In genomic region chr14:74983079-74983478, GRCm38 (mm10) we compare ENCODE assay signal across 24 mouse cellular contexts. TPM values are rescaled to one million over a fixed set of nuclear protein-coding genes. Genes with fewer than 3 reads are reported as not detected.
DNase-seq lines count a peak whose midpoint lies in the region; ATAC-seq and TF ChIP-seq lines count a peak whose summit lies in the region.
"Had no signal": no experiment of that assay in that cellular context is flagged by ENCODE, and none has a peak within 500 bp of the region (broad histone marks: within the 10 kb centered on the region; RNA-seq: fewer than 3 reads in every experiment).

No protein-coding gene starts in this region.

- H3K27ac ChIP-seq in MEL (ENCODE audit: control insufficient read depth, low read depth, low read length) = peak overlapping the region; percentile 27; the same call in 1 of the 2 replicates
- H3K27ac ChIP-seq in midbrain, postnatal 0 days (ENCODE audit: low read depth, low read length) = no peak overlapping the region
- no peak overlapping the region for H3K27ac ChIP-seq in left cerebral cortex, adult 2 months
- H3K27ac ChIP-seq: embryonic facial prominence, embryonic 13.5 days; embryonic facial prominence, embryonic 15.5 days; forebrain, embryonic 10.5 days; forebrain, embryonic 12.5 days had no signal

- H3K27me3 ChIP-seq in MEL (ENCODE audit: control insufficient read depth in 1 of 2, insufficient read depth in 2 of 2, low read length in 2 of 2) (no peaks in the 10 kb centered on the region), myocyte (ENCODE audit: control insufficient read depth, insufficient read depth, insufficient read length) (no peaks in the 10 kb centered on the region)
- no peaks in the 10 kb centered on the region for H3K27me3 ChIP-seq in midbrain, postnatal 0 days (ENCODE audit: insufficient read depth, low read length)
- H3K27me3 ChIP-seq: embryonic facial prominence, embryonic 13.5 days; embryonic facial prominence, embryonic 15.5 days; forebrain, embryonic 12.5 days; Patski had no signal

- 85% methylated on average over 5 of the region's 5 CpGs for WGBS in midbrain, postnatal 0 days

- TF ChIP-seq EP300 in MEL (IDR thresholded peaks at IDR 0.05; ENCODE audit: low read depth in 1 of 2, low read length in 2 of 2) = peak in 1 of 2 experiments; percentile 67; a peak in 1 of 4 replicates

- TF ChIP-seq POLR2A in MEL (IDR thresholded peaks at IDR 0.05; ENCODE audit: control insufficient read depth in 1 of 2, insufficient read depth in 1 of 2, low read depth in 1 of 2, low read length in 2 of 2, poor library complexity in 1 of 2) (no peak), myocyte (IDR thresholded peaks at IDR 0.05; ENCODE audit: insufficient read length, low read depth) (no peak)

- peaks cover 4 to 8% of the 10 kb centered on the region in 2 experiments; a peak in 3 of 4 replicates for H3K4me1 ChIP-seq in MEL (ENCODE audit: control insufficient read depth in 1 of 2, insufficient read depth in 2 of 2, low read length in 2 of 2)
- no peaks in the 10 kb centered on the region for H3K4me1 ChIP-seq in midbrain, postnatal 0 days (ENCODE audit: insufficient read depth, low read length)
- H3K4me1 ChIP-seq: embryonic facial prominence, embryonic 13.5 days; embryonic facial prominence, embryonic 15.5 days; forebrain, embryonic 12.5 days had no signal

- no peak for TF ChIP-seq CTCF in MEL (IDR thresholded peaks at IDR 0.05 in 2 of 3, conservative IDR thresholded peaks at IDR 0.05 in 1 of 3; ENCODE audit: control insufficient read depth in 1 of 3, insufficient read depth in 1 of 3, low read depth in 2 of 3, low read length in 3 of 3, poor library complexity in 1 of 3, severe bottlenecking in 1 of 3)
- no peak for TF ChIP-seq CTCF in midbrain, postnatal 0 days (IDR thresholded peaks at IDR 0.05)
- TF ChIP-seq CTCF in left cerebral cortex, adult 2 months (IDR thresholded peaks at IDR 0.05) = no peak

- H3K36me3 ChIP-seq in MEL (ENCODE audit: control insufficient read depth in 1 of 2, insufficient read depth in 2 of 2, low read length in 2 of 2) (peaks cover 0 to 11% of the 10 kb centered on the region in 2 experiments; a peak in 1 of 4 replicates), myocyte (ENCODE audit: control insufficient read depth, insufficient read depth) (no peaks in the 10 kb centered on the region)
- no peaks in the 10 kb centered on the region for H3K36me3 ChIP-seq in midbrain, postnatal 0 days (ENCODE audit: insufficient read depth, low read length)
- H3K36me3 ChIP-seq: embryonic facial prominence, embryonic 13.5 days; embryonic facial prominence, embryonic 15.5 days; forebrain, embryonic 10.5 days; forebrain, embryonic 12.5 days had no signal

- peak; percentile 29 for DNase-seq in MEL (ENCODE audit: low read depth, low spot score)
- no peak for DNase-seq in midbrain, postnatal 0 days (ENCODE audit: low spot score)
- no peak for DNase-seq in cerebellum, adult 11-12 months
- no peak for DNase-seq in left cerebral cortex, adult 2 months (ENCODE audit: extremely low spot score in 1 of 2, low spot score in 2 of 2)
- DNase-seq: adrenal gland, adult 8-10 months; adrenal gland, postnatal 14 days; adrenal gland, postnatal 36 days; cerebellum, adult 18-20 months; cerebellum, adult 8-10 months; cerebellum, adult 9-11 months; cerebellum, postnatal 14 days; cerebellum, postnatal 36 days had no signal

- H3K9me3 ChIP-seq in MEL (replicated peaks; ENCODE audit: insufficient read depth, low read length) = no peaks in the 10 kb centered on the region
- no peaks in the 10 kb centered on the region for H3K9me3 ChIP-seq in midbrain, postnatal 0 days (ENCODE audit: low read length)
- H3K9me3 ChIP-seq: embryonic facial prominence, embryonic 13.5 days; embryonic facial prominence, embryonic 15.5 days; forebrain, embryonic 10.5 days; forebrain, embryonic 12.5 days had no signal

- H3K4me3 ChIP-seq in MEL (ENCODE audit: control insufficient read depth in 1 of 2, insufficient read depth in 1 of 2, low read depth in 2 of 2, low read length in 2 of 2) = no peak overlapping the region
- no peak overlapping the region for H3K4me3 ChIP-seq in myocyte
- no peak overlapping the region for H3K4me3 ChIP-seq in midbrain, postnatal 0 days (ENCODE audit: low read depth, low read length)
- H3K4me3 ChIP-seq in left cerebral cortex, adult 2 months = no peak overlapping the region
- H3K4me3 ChIP-seq: embryonic facial prominence, embryonic 13.5 days; embryonic facial prominence, embryonic 15.5 days; erythroblast, embryonic 14.5 days; forebrain, embryonic 10.5 days; forebrain, embryonic 12.5 days had no signal

- no peak overlapping the region for H3K4me2 ChIP-seq in myocyte (ENCODE audit: low read depth)
- H3K4me2 ChIP-seq in midbrain, postnatal 0 days (ENCODE audit: low read depth, low read length, poor library complexity, severe bottlenecking) = no peak overlapping the region
- H3K4me2 ChIP-seq: embryonic facial prominence, embryonic 13.5 days; embryonic facial prominence, embryonic 15.5 days; forebrain, embryonic 12.5 days had no signal

- H3K79me2 ChIP-seq in MEL (ENCODE audit: control insufficient read depth, insufficient read depth, low read length, poor library complexity) (no peaks in the 10 kb centered on the region), myocyte (ENCODE audit: control insufficient read depth, insufficient read depth) (no peaks in the 10 kb centered on the region)

- intact Hi-C loops in left cerebral cortex, adult 2 months (cut with DNase I) = loop anchor here (10.0 kb wide), 1 partner anchor 1448 kb away; no protein-coding TSS in a partner anchor

- no peak for TF ChIP-seq RAD21 in MEL (IDR thresholded peaks at IDR 0.05; ENCODE audit: low read depth, low read length)

- 0 out of 2 replicates have a peak, but pooled peaks have one; percentile 22 for ATAC-seq in common myeloid progenitor, adult 5-6 weeks (replicated peaks; ENCODE audit: low read depth, poor library complexity, severe bottlenecking)
- ATAC-seq in megakaryocyte, adult 5-6 weeks (ENCODE audit: poor library complexity, severe bottlenecking) = peak; percentile 74
- ATAC-seq in midbrain, postnatal 0 days (ENCODE audit: low FRiP score) = no peak
- ATAC-seq: activated CD4-positive, CD25-positive, alpha-beta regulatory T cell, adult 4 months; forebrain, embryonic 14.5 days; forebrain, embryonic 16.5 days; Patski had no signal

- no peak overlapping the region for H3K9ac ChIP-seq in MEL (ENCODE audit: control insufficient read depth, low read depth, low read length, poor library complexity, severe bottlenecking)
- no peak overlapping the region for H3K9ac ChIP-seq in midbrain, postnatal 0 days (replicated peaks; ENCODE audit: low read length, poor library complexity, severe bottlenecking)
- H3K9ac ChIP-seq: embryonic facial prominence, embryonic 13.5 days; embryonic facial prominence, embryonic 15.5 days; forebrain, embryonic 12.5 days had no signal

- H3ac ChIP-seq in myocyte (ENCODE audit: control insufficient read depth, insufficient read length) = no peak overlapping the region

TF ChIP-seq in MEL, 35 proteins besides CTCF, POLR2A, EP300 and RAD21 (continues in another document):
- TF ChIP-seq HCFC1 (IDR thresholded peaks at IDR 0.05; ENCODE audit: low read depth, low read length) (no peak), UBTF (IDR thresholded peaks at IDR 0.05; ENCODE audit: borderline replicate concordance, insufficient read depth, low read depth, low read length) (no peak), ZKSCAN1 (IDR thresholded peaks at IDR 0.05; ENCODE audit: low read depth, low read length) (no peak), TCF12 (IDR thresholded peaks at IDR 0.05; ENCODE audit: low read depth, low read length) (peak; percentile 77; the same call in 1 of the 2 replicates), MAZ (IDR thresholded peaks at IDR 0.05; ENCODE audit: low read depth, low read length) (no peak), MXI1 (IDR thresholded peaks at IDR 0.05; ENCODE audit: low read depth, low read length) (no peak), SMC3 (IDR thresholded peaks at IDR 0.05; ENCODE audit: low read depth, low read length) (no peak), ZMIZ1 (IDR thresholded peaks at IDR 0.05; ENCODE audit: low read depth, low read length) (no peak), TAL1 (IDR thresholded peaks at IDR 0.05; ENCODE audit: low read length) (no peak)

TF ChIP-seq in myocyte, 11 proteins besides CTCF, POLR2A, EP300 and RAD21:
- TF ChIP-seq SRF (IDR thresholded peaks at IDR 0.05; ENCODE audit: control insufficient read depth, insufficient read length, low read depth) (no peak), CEBPB (IDR thresholded peaks at IDR 0.05; ENCODE audit: insufficient read depth, poor library complexity, severe bottlenecking) (peak; percentile 64; the same call in 1 of the 2 replicates)

RNA-seq across cellular contexts. Expression of gene Rubcnl, which starts 32.7 kb away (rescaled TPM):
- 0.04 and 0.13 TPM in 2 replicates for total RNA-seq in MEL (2012; rRNA removed)
- polyA plus RNA-seq in MEL (2012; ENCODE audit: insufficient read depth in 1 of 2, insufficient read length in 2 of 2, low read depth in 1 of 2, low replicate concordance in 2 of 2, missing spikeins in 1 of 2) (under 1 TPM in 1 of 2 experiments, not detected in 1; 0.06 TPM), myocyte (2012; fragmentation: generic; extraction: Trizol) (0.64 TPM)
- total RNA-seq in common myeloid progenitor, adult 5-6 weeks (2017) = 3.8 and 4.0 TPM in 2 replicates
- total RNA-seq in megakaryocyte, adult 5-6 weeks (2015) = 13.8 and 14.0 TPM in 2 replicates
- total RNA-seq in megakaryocyte, adult 5-6 weeks (2017) = 15.7 and 17.5 TPM in 2 replicates
- 0.11 and 0.57 TPM in 2 replicates for total RNA-seq in midbrain, postnatal 0 days (2014; rRNA removed)
- polyA plus RNA-seq in midbrain, postnatal 0 days (2015; fragmentation: Nextera tagmentation; extraction: Ambion mirVana) = 0.06 and 0.15 TPM in 2 replicates
- 1 to 10 TPM; 2.1 to 2.8 TPM for total RNA-seq in left cerebral cortex, adult 2 months (2021)

RNA-seq across cellular contexts. Expression of gene Lrch1, which starts 35.4 kb away (rescaled TPM):
- total RNA-seq in MEL (2012; rRNA removed) = 2.8 and 3.3 TPM in 2 replicates
- polyA plus RNA-seq in MEL (2012; ENCODE audit: insufficient read depth in 1 of 2, insufficient read length in 2 of 2, low read depth in 1 of 2, low replicate concordance in 2 of 2, missing spikeins in 1 of 2) (1 to 10 TPM in 1 of 2 experiments, not detected in 1; 6.1 TPM), myocyte (2012; fragmentation: generic; extraction: Trizol) (9.9 TPM)
- total RNA-seq in common myeloid progenitor, adult 5-6 weeks (2017) = 15.9 and 16.8 TPM in 2 replicates
- 16.8 and 19.5 TPM in 2 replicates for total RNA-seq in megakaryocyte, adult 5-6 weeks (2015)
- total RNA-seq in megakaryocyte, adult 5-6 weeks (2017) = 17.2 and 18.2 TPM in 2 replicates
- total RNA-seq in midbrain, postnatal 0 days (2014; rRNA removed) = 21.7 and 22.3 TPM in 2 replicates
- 15.7 and 22.4 TPM in 2 replicates for polyA plus RNA-seq in midbrain, postnatal 0 days (2015; fragmentation: Nextera tagmentation; extraction: Ambion mirVana)
- total RNA-seq in left cerebral cortex, adult 2 months (2021) = 10 to 100 TPM; 14.8 to 16.3 TPM
